Mouse (Mus musculus) ES-E14 (cell line): ENCODE measurements at regions not wholly inside any gene's neighbourhood (a gene's known extent, or its start where the extent isn't known, plus 50 kb on each side); places are given as distances from the start of the nearest gene placed in this dataset.

Experiments used
- DNase-seq: peaks from one replicate; pipeline ENCODE4 v3.0.0-alpha.2; 2013; ENCODE audit warnings: low read depth, low spot score
- H3K27ac ChIP-seq: 2 replicates; pipeline ENCODE4 v1.5.1; 2012; ENCODE audit warnings: low read depth, mild to moderate bottlenecking, low read length, moderate library complexity, mixed read lengths; ENCODE audit not compliant: poor library complexity, insufficient read depth, severe bottlenecking
- H3K36me3 ChIP-seq: 2 replicates; pipeline ENCODE4 v1.6.1; 2012; ENCODE audit warnings: mild to moderate bottlenecking, low read length, moderate library complexity, mixed read lengths; ENCODE audit not compliant: control insufficient read depth, poor library complexity, insufficient read depth, severe bottlenecking
- H3K4me1 ChIP-seq, 2 experiments: fragments of 150-350 bp in 1 of 2; sonication (generic) in 1 of 2; 2 replicates each; pipeline ENCODE4 v1.6.1; 2012; ENCODE audit warnings: low read length in 2 of 2, mild to moderate bottlenecking in 1 of 2, mixed read lengths in 1 of 2; ENCODE audit not compliant: control insufficient read depth in 2 of 2, insufficient read depth in 2 of 2, poor library complexity in 1 of 2
- H3K4me3 ChIP-seq, 2 experiments: fragments of 150-350 bp in 1 of 2; sonication (generic) in 1 of 2; 2 replicates each; pipeline ENCODE4 v1.5.1; 2012; ENCODE audit warnings: low read length in 2 of 2, low read depth in 1 of 2, mild to moderate bottlenecking in 1 of 2, mixed read lengths in 1 of 2; ENCODE audit not compliant: insufficient read depth in 1 of 2, poor library complexity in 1 of 2, severe bottlenecking in 1 of 2
- H3K9ac ChIP-seq: 2 replicates; pipeline ENCODE4 v1.6.1; 2012; ENCODE audit warnings: low read depth, mild to moderate bottlenecking, low read length, mixed read lengths; ENCODE audit not compliant: poor library complexity, insufficient read depth, severe bottlenecking
- H3K9me3 ChIP-seq: fragments of 150-350 bp; sonication (generic); 2 replicates; pipeline ENCODE4 v1.6.1; 2012; ENCODE audit warnings: low read depth, mild to moderate bottlenecking, low read length; ENCODE audit not compliant: control insufficient read depth, insufficient read depth
- CHD2 ChIP-seq: IDR thresholded peaks from 2 replicates; pipeline ENCODE4 v1.6.1; 2014; ENCODE audit warnings: mild to moderate bottlenecking, low read depth, low read length, inconsistent platforms
- HCFC1 ChIP-seq: IDR thresholded peaks from 2 replicates; pipeline ENCODE4 v1.6.1; 2012; ENCODE audit warnings: low read length, inconsistent platforms, borderline replicate concordance; ENCODE audit not compliant: insufficient read depth
- MAFK ChIP-seq: IDR thresholded peaks from 2 replicates; pipeline ENCODE4 v1.6.1; 2014; ENCODE audit warnings: mild to moderate bottlenecking, low read depth, low read length, inconsistent platforms; ENCODE audit not compliant: insufficient read depth
- ZC3H11A ChIP-seq: IDR thresholded peaks from 2 replicates; pipeline ENCODE4 v1.6.1; 2012; ENCODE audit warnings: low read depth, mild to moderate bottlenecking, inconsistent platforms, low read length, borderline replicate concordance
- ZNF384 ChIP-seq: IDR thresholded peaks from 2 replicates; pipeline ENCODE4 v1.6.1; 2012; ENCODE audit warnings: low read depth, low read length, inconsistent platforms
- in situ Hi-C, 2 experiments: fragments of 600-800 bp; cut with MboI; formaldehyde crosslinking; loops; one replicate each; pipeline ENCODE4 v1.15.1; 2025; ENCODE audit warnings: low sequenced_read_pairs in 2 of 2, inconsistent platforms in 1 of 2; ENCODE audit not compliant: unreplicated experiment in 2 of 2

DNA sequence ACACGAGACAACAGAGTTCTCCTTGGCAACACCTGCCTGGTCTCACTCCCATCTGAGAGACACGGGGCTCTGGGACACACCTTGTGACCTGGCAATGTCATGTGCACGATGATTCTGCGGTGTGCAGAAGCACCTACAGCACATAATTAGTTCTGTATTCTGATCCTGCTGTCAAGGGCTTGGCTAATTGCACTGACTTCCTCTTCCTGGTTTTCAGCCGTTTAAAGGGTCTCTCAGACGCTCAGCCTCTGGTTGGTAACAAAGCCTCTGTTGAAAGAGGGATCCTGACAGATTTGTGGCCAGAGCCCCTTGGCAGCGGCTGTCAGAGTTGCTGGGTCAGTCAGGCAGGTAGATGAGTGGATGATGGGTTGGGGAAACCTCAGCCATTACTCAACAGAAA is 61.9 kb upstream of the Habp2 start:
- in situ Hi-C loops: no loop called here
- TF ChIP-seq HCFC1 (no peak), ZNF384 (no peak), MAFK (no peak), CHD2 (no peak), ZC3H11A (no peak)
- no peaks in the 10 kb centered on the region for H3K4me1 ChIP-seq
- no peak for DNase-seq
- no peak overlapping the region for H3K9ac ChIP-seq
- no peaks in the 10 kb centered on the region for H3K9me3 ChIP-seq
- H3K36me3 ChIP-seq: no peaks in the 10 kb centered on the region
- no peak overlapping the region for H3K27ac ChIP-seq
- no peak overlapping the region for H3K4me3 ChIP-seq

DNA sequence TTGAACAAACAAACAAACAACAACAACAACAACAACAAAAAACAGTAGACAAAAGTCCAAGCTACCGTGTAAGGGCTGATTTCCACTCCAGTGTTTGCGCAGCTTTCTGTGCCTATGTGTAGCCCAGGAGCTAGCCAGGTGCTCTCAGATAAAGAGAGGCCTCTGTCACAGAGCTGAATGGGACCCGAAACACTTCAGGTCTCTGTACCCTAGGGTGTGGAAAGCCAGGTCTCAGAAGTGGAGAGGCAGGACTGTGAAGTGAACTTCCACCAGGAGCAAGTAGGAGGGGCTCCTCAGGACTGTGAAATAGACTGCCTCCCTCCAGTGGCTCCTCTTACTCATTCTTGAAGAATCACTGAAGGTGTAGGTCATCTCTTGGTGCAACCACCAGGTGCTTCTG is 61.4 kb upstream of the Habp2 start:
- Histone ChIP-seq H3K36me3 (no peaks in the 10 kb centered on the region), H3K27ac (no peak overlapping the region), H3K4me1 (no peaks in the 10 kb centered on the region), H3K9ac (no peak overlapping the region), H3K9me3 (no peaks in the 10 kb centered on the region), H3K4me3 (no peak overlapping the region)
- in situ Hi-C loops: no loop called here
- DNase-seq: no peak
- TF ChIP-seq ZC3H11A: no peak

DNA sequence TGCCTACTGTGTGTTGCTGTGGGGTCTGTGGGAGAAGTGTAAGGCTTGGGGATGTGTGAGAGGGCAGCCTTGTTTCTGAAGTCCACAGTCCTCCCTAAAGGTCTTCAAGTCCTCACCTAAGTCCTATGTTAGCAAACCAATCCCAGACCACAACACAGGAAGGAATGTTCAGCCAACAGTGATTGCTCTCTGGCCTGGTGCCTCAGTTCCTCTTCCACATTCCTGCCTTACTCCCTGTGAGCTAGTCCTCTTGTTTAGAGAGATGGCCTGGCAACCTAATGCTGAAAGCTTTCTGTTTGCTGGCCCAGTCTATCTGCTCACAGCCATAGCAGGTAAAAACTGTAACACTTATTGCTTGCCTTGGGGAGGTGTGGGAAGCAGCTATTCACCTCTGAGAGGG is 58.4 kb upstream of the Habp2 start:
- Histone ChIP-seq H3K9me3 (no peaks in the 10 kb centered on the region), H3K9ac (no peak overlapping the region), H3K4me3 (no peak overlapping the region), H3K27ac (no peak overlapping the region), H3K4me1 (peaks cover 2% of the 10 kb centered on the region in 2 experiments; a peak in 1 of 4 replicates), H3K36me3 (no peaks in the 10 kb centered on the region)
- no peak for DNase-seq
- TF ChIP-seq MAFK (no peak), HCFC1 (no peak), ZC3H11A (no peak), CHD2 (no peak), ZNF384 (no peak)
- in situ Hi-C loops: no loop called here

DNA sequence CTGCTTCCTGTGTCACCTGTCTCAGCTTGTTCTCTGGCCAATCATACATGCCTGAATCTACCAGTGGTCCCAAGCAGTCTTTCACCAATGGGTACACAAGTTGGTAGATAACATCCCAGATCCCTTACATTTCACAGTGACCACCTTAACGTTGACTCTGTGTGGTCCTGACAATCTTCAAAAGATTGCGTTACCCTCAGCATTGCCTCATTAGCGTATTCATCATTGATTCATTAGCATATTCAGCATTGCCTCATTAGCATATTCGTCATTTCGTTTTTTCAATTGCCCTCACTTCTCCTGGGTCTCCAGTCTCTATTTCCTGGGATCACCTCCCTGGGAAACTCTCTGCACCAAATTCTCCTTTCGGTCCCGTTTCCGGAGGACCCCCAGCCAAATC is 55.5 kb upstream of the Habp2 start:
- H3K9me3 ChIP-seq: no peaks in the 10 kb centered on the region
- peaks cover 2% of the 10 kb centered on the region in 2 experiments; a peak in 1 of 4 replicates for H3K4me1 ChIP-seq
- TF ChIP-seq ZC3H11A (no peak), HCFC1 (no peak), CHD2 (no peak), ZNF384 (no peak), MAFK (no peak)
- DNase-seq: no peak
- no peak overlapping the region for H3K4me3 ChIP-seq
- no peak overlapping the region for H3K27ac ChIP-seq
- in situ Hi-C loops: no loop called here
- no peak overlapping the region for H3K9ac ChIP-seq
- H3K36me3 ChIP-seq: no peaks in the 10 kb centered on the region

DNA sequence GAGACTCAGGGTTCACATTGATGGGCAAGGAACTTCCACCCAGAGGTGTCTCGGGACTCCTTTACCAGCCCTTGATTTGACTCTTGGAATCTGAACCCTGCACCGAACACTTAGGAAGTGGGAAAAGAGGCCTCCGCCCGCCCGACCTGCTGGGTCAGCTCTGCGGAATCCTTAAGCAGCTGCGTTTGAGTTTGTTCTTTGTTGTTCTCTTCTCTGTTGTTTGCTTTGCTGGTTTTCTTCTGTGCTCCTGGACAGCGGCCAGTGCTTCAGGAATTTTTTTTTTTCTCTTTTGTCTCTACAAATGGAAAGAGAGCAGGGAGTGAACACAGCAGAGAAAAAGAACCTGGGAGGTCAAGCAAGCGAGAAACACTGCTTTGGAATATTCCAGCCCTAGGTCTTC is 55.1 kb upstream of the Habp2 start:
- in situ Hi-C loops: no loop called here
- TF ChIP-seq ZC3H11A (no peak), ZNF384 (peak; percentile 25; the same call in 1 of the 2 replicates)
- Histone ChIP-seq H3K4me3 (no peak overlapping the region), H3K9me3 (no peaks in the 10 kb centered on the region), H3K4me1 (peaks cover 2% of the 10 kb centered on the region in 2 experiments; a peak in 1 of 4 replicates), H3K9ac (no peak overlapping the region), H3K27ac (no peak overlapping the region), H3K36me3 (no peaks in the 10 kb centered on the region)
- no peak for DNase-seq
